ENCODE assay signal across 8 mouse cellular contexts in genomic region chr11:3202781-3203441, GRCm38 (mm10). TPM values are rescaled to one million over a fixed set of nuclear protein-coding genes. Genes with fewer than 3 reads are reported as not detected.
DNase-seq lines count a peak whose midpoint lies in the region; ATAC-seq lines count a peak whose summit lies in the region.

No protein-coding gene starts in this region.

- no peaks in the 10 kb centered on the region for H3K9me3 ChIP-seq in hindbrain, embryonic 13.5 days

- peak overlapping the region; percentile 43 for H3K4me2 ChIP-seq in hindbrain, embryonic 13.5 days

- under 1% methylated on average over 43 of the region's 57 CpGs for WGBS in hindbrain, embryonic 13.5 days

- H3K4me3 ChIP-seq in hindbrain, embryonic 13.5 days, result peak overlapping the region; percentile 40

- peak overlapping the region; percentile 63 for H3K9ac ChIP-seq in hindbrain, embryonic 13.5 days

- peak; percentile 70 for DNase-seq in Muller cell, postnatal 12 days (ENCODE audit: inconsistent ontology term)
- DNase-seq in cerebellum, adult 11-12 months, result peak; percentile 77
- DNase-seq in forelimb bud, embryonic 11.5 days (ENCODE audit: low read depth, low spot score), result peak; percentile 31
- peak; percentile 16 for DNase-seq in left cerebral cortex, adult 11 months (ENCODE audit: low spot score)
- DNase-seq in lung, postnatal 36 days, result peak; percentile 46
- peak; percentile 59 to 61 for DNase-seq in right cerebral cortex, postnatal 10 days (ENCODE audit: low spot score in 2 of 2)
- peak; percentile 12 for DNase-seq in urinary bladder, postnatal 10 days (ENCODE audit: low spot score)

- H3K27ac ChIP-seq in hindbrain, embryonic 13.5 days, result peak overlapping the region; percentile 35

- H3K27me3 ChIP-seq in hindbrain, embryonic 13.5 days, result no peaks in the 10 kb centered on the region

- peak; percentile 17 for ATAC-seq in hindbrain, embryonic 13.5 days (ENCODE audit: low FRiP score)

- peaks cover 27% of the 10 kb centered on the region for H3K36me3 ChIP-seq in hindbrain, embryonic 13.5 days

- H3K4me1 ChIP-seq in hindbrain, embryonic 13.5 days (replicated peaks), result peaks cover 14% of the 10 kb centered on the region; the same call in 1 of the 2 replicates

RNA-seq across cellular contexts. Expression of gene Eif4enif1, which starts 0.7 kb away (rescaled TPM):
- 50.4 and 52.4 TPM in 2 replicates for polyA plus RNA-seq in hindbrain, embryonic 13.5 days (2015; fragmentation: Nextera tagmentation; extraction: Ambion mirVana)

RNA-seq across cellular contexts. Expression of gene Sfi1, which starts 9.6 kb away (rescaled TPM):
- 13.5 and 16.2 TPM in 2 replicates for polyA plus RNA-seq in hindbrain, embryonic 13.5 days (2015; fragmentation: Nextera tagmentation; extraction: Ambion mirVana)

Comparison
In these comparisons a context has a peak if more than half of its experiments do, and no peak if none do; other contexts are left out.
1. Peak in every context shown above with its lines: DNase-seq, ATAC-seq, H3K4me3 ChIP-seq and H3K27ac ChIP-seq.
2. DNase-seq: peak in every context shown above with its lines; median percentile 77 in cerebellum, adult 11-12 months; 70 in Muller cell, postnatal 12 days; 60 in right cerebral cortex, postnatal 10 days; 46 in lung, postnatal 36 days; 31 in forelimb bud, embryonic 11.5 days; 16 in left cerebral cortex, adult 11 months; 12 in urinary bladder, postnatal 10 days.